Mouse (Mus musculus): ENCODE results near the gene Hist1h2ab. TPM values are rescaled to one million over a fixed set of nuclear protein-coding genes. Genes with fewer than 3 reads are reported as not detected.
"Not testable (repeated sequence)": the region's sequence is repeated elsewhere in the genome, so short reads cannot be mapped to it uniquely, and the experiment has no call there.

The Hist1h2ab gene
- polyA plus RNA-seq, 1 experiment from 2014 or later: 53.0 TPM

GRCm38 (mm10) chr13:23717593-23718245, 33.2 kb upstream of the Hist1h2ab start:
- 21% methylated on average over 2 of the region's 2 CpGs for WGBS
- H3K9ac ChIP-seq (replicated peaks); H3K36me3 ChIP-seq; H3K4me2 ChIP-seq (replicated peaks); ATAC-seq (ENCODE audit: low FRiP score, low read depth); H3K27ac ChIP-seq (replicated peaks); H3K4me3 ChIP-seq; H3K27me3 ChIP-seq; H3K9me3 ChIP-seq; H3K4me1 ChIP-seq: not testable (repeated sequence)

- Histone ChIP-seq H3K27me3 (no peaks in the 10 kb centered on the region), H3K4me3 (no peak overlapping the region), H3K4me2 (replicated peaks) (no peak overlapping the region), H3K9me3 (no peaks in the 10 kb centered on the region), H3K27ac (replicated peaks) (no peak overlapping the region), H3K9ac (replicated peaks) (no peak overlapping the region), H3K4me1 (no peaks in the 10 kb centered on the region), H3K36me3 (no peaks in the 10 kb centered on the region)
- ATAC-seq (ENCODE audit: low FRiP score, low read depth): no peak
- 92% methylated on average over 4 of the region's 4 CpGs for WGBS
Measured at GRCm38 (mm10) chr13:23724239-23724638, 26.7 kb upstream of the Hist1h2ab start.

- no CpG with 5 or more reads among the region's 1 CpGs for WGBS
- no peak for ATAC-seq (ENCODE audit: low FRiP score, low read depth)
- no peaks in the 10 kb centered on the region for H3K27me3 ChIP-seq
- no peak overlapping the region for H3K27ac ChIP-seq (replicated peaks)
- no peak overlapping the region for H3K4me2 ChIP-seq (replicated peaks)
- H3K9me3 ChIP-seq: no peaks in the 10 kb centered on the region
- H3K36me3 ChIP-seq: no peaks in the 10 kb centered on the region
- H3K4me1 ChIP-seq: no peaks in the 10 kb centered on the region
- H3K9ac ChIP-seq (replicated peaks): no peak overlapping the region
- no peak overlapping the region for H3K4me3 ChIP-seq
Measured at GRCm38 (mm10) chr13:23725213-23725612, 25.7 kb upstream of the Hist1h2ab start.

GRCm38 (mm10) chr13:23728472-23729191, 22.3 kb upstream of the Hist1h2ab start:
- Histone ChIP-seq H3K9me3 (no peaks in the 10 kb centered on the region), H3K9ac (replicated peaks) (no peak overlapping the region), H3K27me3 (no peaks in the 10 kb centered on the region), H3K4me3 (no peak overlapping the region), H3K4me1 (no peaks in the 10 kb centered on the region), H3K27ac (replicated peaks) (no peak overlapping the region), H3K36me3 (no peaks in the 10 kb centered on the region), H3K4me2 (replicated peaks) (no peak overlapping the region)
- ATAC-seq (ENCODE audit: low FRiP score, low read depth): no peak
- 83% methylated on average over 18 of the region's 18 CpGs for WGBS

GRCm38 (mm10) chr13:23729192-23729525, 21.8 kb upstream of the Hist1h2ab start:
- WGBS: 94% methylated on average over 9 of the region's 9 CpGs
- H3K27me3 ChIP-seq: no peaks in the 10 kb centered on the region
- no peak overlapping the region for H3K4me2 ChIP-seq (replicated peaks)
- no peak overlapping the region for H3K27ac ChIP-seq (replicated peaks)
- no peaks in the 10 kb centered on the region for H3K9me3 ChIP-seq
- no peak for ATAC-seq (ENCODE audit: low FRiP score, low read depth)
- no peak overlapping the region for H3K9ac ChIP-seq (replicated peaks)
- no peak overlapping the region for H3K4me3 ChIP-seq
- H3K4me1 ChIP-seq: no peaks in the 10 kb centered on the region
- H3K36me3 ChIP-seq: no peaks in the 10 kb centered on the region

GRCm38 (mm10) chr13:23729706-23730105, 21.2 kb upstream of the Hist1h2ab start:
- Histone ChIP-seq H3K4me1 (no peaks in the 10 kb centered on the region), H3K9ac (replicated peaks) (no peak overlapping the region), H3K4me3 (no peak overlapping the region), H3K36me3 (no peaks in the 10 kb centered on the region), H3K4me2 (replicated peaks) (no peak overlapping the region), H3K27ac (replicated peaks) (no peak overlapping the region), H3K9me3 (no peaks in the 10 kb centered on the region), H3K27me3 (no peaks in the 10 kb centered on the region)
- 92% methylated on average over 5 of the region's 5 CpGs for WGBS
- no peak for ATAC-seq (ENCODE audit: low FRiP score, low read depth)

- no peaks in the 10 kb centered on the region for H3K4me1 ChIP-seq
- H3K27me3 ChIP-seq: no peaks in the 10 kb centered on the region
- H3K4me3 ChIP-seq: no peak overlapping the region
- H3K27ac ChIP-seq (replicated peaks): no peak overlapping the region
- H3K9me3 ChIP-seq: no peaks in the 10 kb centered on the region
- no peak for ATAC-seq (ENCODE audit: low FRiP score, low read depth)
- WGBS: 71% methylated on average over 8 of the region's 8 CpGs
- no peak overlapping the region for H3K4me2 ChIP-seq (replicated peaks)
- no peak overlapping the region for H3K9ac ChIP-seq (replicated peaks)
- H3K36me3 ChIP-seq: no peaks in the 10 kb centered on the region
Measured at GRCm38 (mm10) chr13:23730479-23730878, 20.4 kb upstream of the Hist1h2ab start.

GRCm38 (mm10) chr13:23732156-23732804, 18.6 kb upstream of the Hist1h2ab start:
- H3K4me3 ChIP-seq: no peak overlapping the region
- ATAC-seq (ENCODE audit: low FRiP score, low read depth): no peak
- H3K4me1 ChIP-seq: no peaks in the 10 kb centered on the region
- WGBS: 24% methylated on average over 8 of the region's 8 CpGs
- H3K4me2 ChIP-seq (replicated peaks): no peak overlapping the region
- H3K9me3 ChIP-seq: no peaks in the 10 kb centered on the region
- H3K36me3 ChIP-seq: no peaks in the 10 kb centered on the region
- H3K27ac ChIP-seq (replicated peaks): no peak overlapping the region
- no peak overlapping the region for H3K9ac ChIP-seq (replicated peaks)
- H3K27me3 ChIP-seq: no peaks in the 10 kb centered on the region

GRCm38 (mm10) chr13:23737091-23737490, 13.8 kb upstream of the Hist1h2ab start:
- no peak overlapping the region for H3K9ac ChIP-seq (replicated peaks)
- no peak overlapping the region for H3K4me3 ChIP-seq
- ATAC-seq (ENCODE audit: low FRiP score, low read depth): no peak
- no peak overlapping the region for H3K4me2 ChIP-seq (replicated peaks)
- WGBS: 75% methylated on average over 5 of the region's 5 CpGs
- peaks cover 24% of the 10 kb centered on the region for H3K4me1 ChIP-seq
- H3K36me3 ChIP-seq: no peaks in the 10 kb centered on the region
- H3K9me3 ChIP-seq: no peaks in the 10 kb centered on the region
- no peaks in the 10 kb centered on the region for H3K27me3 ChIP-seq
- H3K27ac ChIP-seq (replicated peaks): no peak overlapping the region

- H3K27me3 ChIP-seq: no peaks in the 10 kb centered on the region
- peaks cover 24% of the 10 kb centered on the region for H3K4me1 ChIP-seq
- no peaks in the 10 kb centered on the region for H3K9me3 ChIP-seq
- H3K4me2 ChIP-seq (replicated peaks): peak overlapping the region; percentile 95
- no peaks in the 10 kb centered on the region for H3K36me3 ChIP-seq
- ATAC-seq (ENCODE audit: low FRiP score, low read depth): no peak
- 23% methylated on average over 4 of the region's 4 CpGs for WGBS
- H3K4me3 ChIP-seq: peak overlapping the region; percentile 55; the same call in 1 of the 2 replicates
- H3K9ac ChIP-seq (replicated peaks): peak overlapping the region; percentile 69
- H3K27ac ChIP-seq (replicated peaks): peak overlapping the region; percentile 95
Measured at GRCm38 (mm10) chr13:23738041-23738440, 12.9 kb upstream of the Hist1h2ab start.

- peak; percentile 96 for ATAC-seq (ENCODE audit: low FRiP score, low read depth)
Measured at GRCm38 (mm10) chr13:23738677-23739068, 12.3 kb upstream of the Hist1h2ab start, which contains the start of gene Hist1h1c. Gene Hist1h1c, plus strand, starts transcription at chr13:23738808.

More at GRCm38 (mm10) chr13:23738677-23739068, 12.3 kb upstream of the Hist1h2ab start, which contains the start of gene Hist1h1c:
- Histone ChIP-seq H3K4me2 (replicated peaks) (peak within 1 kb of the TSS; percentile 95), H3K27ac (replicated peaks) (peak within 1 kb of the TSS; percentile 95), H3K9ac (replicated peaks) (peak within 1 kb of the TSS; percentile 69), H3K36me3 (no peaks in the 10 kb centered on the region), H3K4me1 (peaks cover 24% of the 10 kb centered on the region), H3K4me3 (peak within 1 kb of the TSS; percentile 55), H3K9me3 (no peaks in the 10 kb centered on the region), H3K27me3 (no peaks in the 10 kb centered on the region)
- WGBS: under 1% methylated on average over 37 of the region's 38 CpGs

All from midbrain, embryonic 12.5 days (tissue).